In genomic region chr4:124736952-124737351, GRCm38 (mm10) we compare ENCODE assay signal across 27 mouse cellular contexts. TPM values are rescaled to one million over a fixed set of nuclear protein-coding genes. Genes with fewer than 3 reads are reported as not detected.
DNase-seq lines count a peak whose midpoint lies in the region; ATAC-seq and TF ChIP-seq lines count a peak whose summit lies in the region.
"Had no signal": no experiment of that assay in that cellular context is flagged by ENCODE, and none has a peak within 500 bp of the region (broad histone marks: within the 10 kb centered on the region; RNA-seq: fewer than 3 reads in every experiment).

No protein-coding gene starts in this region.

- H3K4me3 ChIP-seq in forebrain, postnatal 0 days (ENCODE audit: low read depth, low read length), result no peak overlapping the region
- H3K4me3 ChIP-seq in forebrain, embryonic 11.5 days (ENCODE audit: low read depth, low read length), result no peak overlapping the region
- no peak overlapping the region for H3K4me3 ChIP-seq in midbrain, embryonic 13.5 days (replicated peaks)
- no peak overlapping the region for H3K4me3 ChIP-seq in midbrain, embryonic 16.5 days (ENCODE audit: low read depth, low read length)
- H3K4me3 ChIP-seq in neural tube, embryonic 13.5 days, result no peak overlapping the region
- no peak overlapping the region for H3K4me3 ChIP-seq in limb, embryonic 10.5 days
- H3K4me3 ChIP-seq in embryonic facial prominence, embryonic 10.5 days, result no peak overlapping the region
- H3K4me3 ChIP-seq: embryonic facial prominence, embryonic 15.5 days; heart, embryonic 13.5 days; left cerebral cortex, adult 2 months; liver, embryonic 12.5 days had no signal

- H3K4me2 ChIP-seq in forebrain, postnatal 0 days (ENCODE audit: low read depth), result no peak overlapping the region
- no peak overlapping the region for H3K4me2 ChIP-seq in forebrain, embryonic 11.5 days (ENCODE audit: low read depth, low read length, severe bottlenecking)
- no peak overlapping the region for H3K4me2 ChIP-seq in midbrain, embryonic 13.5 days (replicated peaks)
- no peak overlapping the region for H3K4me2 ChIP-seq in midbrain, embryonic 16.5 days (ENCODE audit: low read length)
- no peak overlapping the region for H3K4me2 ChIP-seq in neural tube, embryonic 13.5 days
- H3K4me2 ChIP-seq: embryonic facial prominence, embryonic 15.5 days; heart, embryonic 13.5 days; liver, embryonic 12.5 days had no signal

- no peaks in the 10 kb centered on the region for H3K27me3 ChIP-seq in forebrain, postnatal 0 days (ENCODE audit: insufficient read depth, low read length)
- no peaks in the 10 kb centered on the region for H3K27me3 ChIP-seq in forebrain, embryonic 11.5 days (ENCODE audit: control insufficient read depth, insufficient read depth, low read length)
- H3K27me3 ChIP-seq in midbrain, embryonic 13.5 days, result no peaks in the 10 kb centered on the region
- H3K27me3 ChIP-seq in midbrain, embryonic 16.5 days (ENCODE audit: control insufficient read depth, insufficient read depth, low read depth, low read length), result no peaks in the 10 kb centered on the region
- H3K27me3 ChIP-seq in neural tube, embryonic 13.5 days, result no peaks in the 10 kb centered on the region
- no peaks in the 10 kb centered on the region for H3K27me3 ChIP-seq in limb, embryonic 10.5 days (ENCODE audit: low read depth, poor library complexity, severe bottlenecking)
- no peaks in the 10 kb centered on the region for H3K27me3 ChIP-seq in embryonic facial prominence, embryonic 10.5 days (replicated peaks; ENCODE audit: low read depth, poor library complexity, severe bottlenecking)
- H3K27me3 ChIP-seq: embryonic facial prominence, embryonic 15.5 days; heart, embryonic 13.5 days; liver, embryonic 12.5 days; megakaryocyte, embryonic 14.5 days; Patski had no signal

- peak; percentile 31 for DNase-seq in forebrain, postnatal 0 days
- DNase-seq in forebrain, embryonic 11.5 days (ENCODE audit: low spot score), result no peak
- peak; percentile 50 for DNase-seq in brain, adult 2 months (ENCODE audit: low read depth, low spot score)
- DNase-seq in limb, embryonic 10.5 days (ENCODE audit: low spot score), result no peak
- DNase-seq in embryonic facial prominence, embryonic 10.5 days (ENCODE audit: low spot score), result no peak
- DNase-seq: adrenal gland, postnatal 10 days; cerebellum, adult 11-12 months; cerebellum, postnatal 10 days; gastrocnemius, postnatal 10 days; heart, postnatal 10 days; kidney, adult 11 months; kidney, postnatal 14 days; liver, postnatal 0 days; lung, postnatal 36 days; right cerebral cortex, postnatal 25 days; thymus, adult 2 months; thymus, postnatal 36 days had no signal

- no peaks in the 10 kb centered on the region for H3K9me3 ChIP-seq in forebrain, postnatal 0 days (ENCODE audit: low read length)
- H3K9me3 ChIP-seq in forebrain, embryonic 11.5 days (ENCODE audit: control insufficient read depth, low read length), result no peaks in the 10 kb centered on the region
- no peaks in the 10 kb centered on the region for H3K9me3 ChIP-seq in midbrain, embryonic 13.5 days
- H3K9me3 ChIP-seq in midbrain, embryonic 16.5 days (replicated peaks; ENCODE audit: control insufficient read depth, low read length, poor library complexity, severe bottlenecking), result no peaks in the 10 kb centered on the region
- no peaks in the 10 kb centered on the region for H3K9me3 ChIP-seq in neural tube, embryonic 13.5 days
- H3K9me3 ChIP-seq in limb, embryonic 10.5 days (replicated peaks), result no peaks in the 10 kb centered on the region
- H3K9me3 ChIP-seq in embryonic facial prominence, embryonic 10.5 days, result no peaks in the 10 kb centered on the region
- H3K9me3 ChIP-seq: embryonic facial prominence, embryonic 15.5 days; heart, embryonic 13.5 days; liver, embryonic 12.5 days; megakaryocyte, embryonic 14.5 days had no signal

- no peak overlapping the region for H3K9ac ChIP-seq in forebrain, postnatal 0 days
- H3K9ac ChIP-seq in forebrain, embryonic 11.5 days (ENCODE audit: low read length), result no peak overlapping the region
- H3K9ac ChIP-seq in midbrain, embryonic 13.5 days (replicated peaks), result no peak overlapping the region
- H3K9ac ChIP-seq in midbrain, embryonic 16.5 days (ENCODE audit: low read depth, low read length), result no peak overlapping the region
- peak overlapping the region; percentile 27; the same call in 1 of the 2 replicates for H3K9ac ChIP-seq in neural tube, embryonic 13.5 days
- H3K9ac ChIP-seq: embryonic facial prominence, embryonic 15.5 days; heart, embryonic 13.5 days; liver, embryonic 12.5 days; liver, postnatal 0 days had no signal

- no peak overlapping the region for H3K27ac ChIP-seq in forebrain, postnatal 0 days (ENCODE audit: low read depth, low read length)
- H3K27ac ChIP-seq in forebrain, embryonic 11.5 days (ENCODE audit: low read depth, low read length), result no peak overlapping the region
- H3K27ac ChIP-seq in midbrain, embryonic 13.5 days, result 0 out of 2 replicates have a peak overlapping the region, but pooled peaks have one; percentile 3
- no peak overlapping the region; the same call in 1 of the 2 replicates for H3K27ac ChIP-seq in midbrain, embryonic 16.5 days (ENCODE audit: low read length)
- H3K27ac ChIP-seq in neural tube, embryonic 13.5 days (replicated peaks), result peak overlapping the region; percentile 75; the same call in 1 of the 2 replicates
- no peak overlapping the region for H3K27ac ChIP-seq in limb, embryonic 10.5 days
- H3K27ac ChIP-seq in embryonic facial prominence, embryonic 10.5 days (replicated peaks), result no peak overlapping the region
- H3K27ac ChIP-seq: embryonic facial prominence, embryonic 15.5 days; heart, embryonic 13.5 days; left cerebral cortex, adult 2 months; liver, embryonic 12.5 days had no signal

- peaks cover 17% of the 10 kb centered on the region for H3K36me3 ChIP-seq in forebrain, postnatal 0 days (ENCODE audit: insufficient read depth)
- H3K36me3 ChIP-seq in forebrain, embryonic 11.5 days (ENCODE audit: control insufficient read depth, insufficient read depth, low read length), result no peaks in the 10 kb centered on the region
- H3K36me3 ChIP-seq in midbrain, embryonic 13.5 days, result peaks cover 19% of the 10 kb centered on the region
- peaks cover 5% of the 10 kb centered on the region for H3K36me3 ChIP-seq in midbrain, embryonic 16.5 days (ENCODE audit: control insufficient read depth, insufficient read depth, low read length)
- peaks cover 19% of the 10 kb centered on the region for H3K36me3 ChIP-seq in neural tube, embryonic 13.5 days
- H3K36me3 ChIP-seq in limb, embryonic 10.5 days, result peaks cover 29% of the 10 kb centered on the region
- H3K36me3 ChIP-seq in embryonic facial prominence, embryonic 10.5 days (replicated peaks), result peaks cover 28% of the 10 kb centered on the region

- WGBS in forebrain, postnatal 0 days, result 56% methylated on average over 2 of the region's 2 CpGs
- 66% methylated on average over 2 of the region's 2 CpGs for WGBS in forebrain, embryonic 11.5 days
- 39% methylated on average over 2 of the region's 2 CpGs for WGBS in midbrain, embryonic 13.5 days
- 70% methylated on average over 2 of the region's 2 CpGs for WGBS in midbrain, embryonic 16.5 days
- WGBS in neural tube, embryonic 13.5 days, result 47% methylated on average over 2 of the region's 2 CpGs
- 73% methylated on average over 2 of the region's 2 CpGs for WGBS in limb, embryonic 10.5 days
- WGBS in embryonic facial prominence, embryonic 10.5 days, result 79% methylated on average over 2 of the region's 2 CpGs

- no peak for TF ChIP-seq CTCF in forebrain, postnatal 0 days (IDR thresholded peaks at IDR 0.05; ENCODE audit: low read depth)

- peak; percentile 58 for ATAC-seq in forebrain, postnatal 0 days
- ATAC-seq in forebrain, embryonic 11.5 days (replicated peaks; ENCODE audit: low FRiP score), result no peak
- ATAC-seq in midbrain, embryonic 13.5 days, result no peak
- ATAC-seq in midbrain, embryonic 16.5 days, result no peak
- ATAC-seq in neural tube, embryonic 13.5 days (ENCODE audit: low read depth), result no peak
- ATAC-seq: inflammation-experienced regulatory T-cells, adult 6 months; liver, embryonic 12.5 days; liver, postnatal 0 days; Patski had no signal

- H3K4me1 ChIP-seq in forebrain, postnatal 0 days (ENCODE audit: insufficient read depth), result peaks cover under 1% of the 10 kb centered on the region; the same call in 1 of the 2 replicates
- H3K4me1 ChIP-seq in forebrain, embryonic 11.5 days (replicated peaks; ENCODE audit: control insufficient read depth, insufficient read depth, low read length), result peaks cover 2% of the 10 kb centered on the region; the same call in 1 of the 2 replicates
- H3K4me1 ChIP-seq in midbrain, embryonic 13.5 days (replicated peaks), result peaks cover 18% of the 10 kb centered on the region
- peaks cover 3% of the 10 kb centered on the region; the same call in 1 of the 2 replicates for H3K4me1 ChIP-seq in midbrain, embryonic 16.5 days (ENCODE audit: control insufficient read depth, insufficient read depth, low read length)
- H3K4me1 ChIP-seq in neural tube, embryonic 13.5 days (replicated peaks), result peaks cover 23% of the 10 kb centered on the region
- H3K4me1 ChIP-seq in limb, embryonic 10.5 days, result peaks cover 8% of the 10 kb centered on the region
- H3K4me1 ChIP-seq in embryonic facial prominence, embryonic 10.5 days, result peaks cover 11% of the 10 kb centered on the region

RNA-seq across cellular contexts. Expression of gene Inpp5b, which starts 4.7 kb away (rescaled TPM):
- 17.9 and 21.7 TPM in 2 replicates for total RNA-seq in forebrain, postnatal 0 days (2014; rRNA removed)
- 8.0 and 11.2 TPM in 2 replicates for polyA plus RNA-seq in forebrain, postnatal 0 days (2015; fragmentation: Nextera tagmentation; extraction: Ambion mirVana)
- polyA plus RNA-seq in forebrain, embryonic 11.5 days (2014; fragmentation: Nextera tagmentation; extraction: Ambion mirVana), result 34.1 and 36.8 TPM in 2 replicates
- polyA plus RNA-seq in midbrain, embryonic 13.5 days (2015; fragmentation: Nextera tagmentation; extraction: Ambion mirVana), result 25.4 and 30.4 TPM in 2 replicates
- polyA plus RNA-seq in midbrain, embryonic 16.5 days (2015; fragmentation: Nextera tagmentation; extraction: Ambion mirVana), result 24.4 and 26.6 TPM in 2 replicates
- 23.6 and 29.1 TPM in 2 replicates for polyA plus RNA-seq in neural tube, embryonic 13.5 days (2015; fragmentation: Nextera tagmentation; extraction: Ambion mirVana)
- 22.7 and 22.8 TPM in 2 replicates for polyA plus RNA-seq in limb, embryonic 10.5 days (2016; fragmentation: Nextera tagmentation; extraction: Ambion mirVana)
- polyA plus RNA-seq in embryonic facial prominence, embryonic 10.5 days (2016; fragmentation: Nextera tagmentation; extraction: Ambion mirVana), result 25.0 and 25.2 TPM in 2 replicates

RNA-seq across cellular contexts. Expression of gene Sf3a3, which starts 22.4 kb away (rescaled TPM):
- 46.3 and 54.4 TPM in 2 replicates for total RNA-seq in forebrain, postnatal 0 days (2014; rRNA removed)
- polyA plus RNA-seq in forebrain, postnatal 0 days (2015; fragmentation: Nextera tagmentation; extraction: Ambion mirVana), result 68.3 and 84.1 TPM in 2 replicates
- 218 and 220 TPM in 2 replicates for polyA plus RNA-seq in forebrain, embryonic 11.5 days (2014; fragmentation: Nextera tagmentation; extraction: Ambion mirVana)
- polyA plus RNA-seq in midbrain, embryonic 13.5 days (2015; fragmentation: Nextera tagmentation; extraction: Ambion mirVana), result 147 and 153 TPM in 2 replicates
- 98.1 and 106 TPM in 2 replicates for polyA plus RNA-seq in midbrain, embryonic 16.5 days (2015; fragmentation: Nextera tagmentation; extraction: Ambion mirVana)
- 101 and 115 TPM in 2 replicates for polyA plus RNA-seq in neural tube, embryonic 13.5 days (2015; fragmentation: Nextera tagmentation; extraction: Ambion mirVana)
- 270 and 284 TPM in 2 replicates for polyA plus RNA-seq in limb, embryonic 10.5 days (2016; fragmentation: Nextera tagmentation; extraction: Ambion mirVana)
- 265 and 267 TPM in 2 replicates for polyA plus RNA-seq in embryonic facial prominence, embryonic 10.5 days (2016; fragmentation: Nextera tagmentation; extraction: Ambion mirVana)

RNA-seq across cellular contexts. Expression of gene Fhl3, which starts 36.5 kb away (rescaled TPM):
- total RNA-seq in forebrain, postnatal 0 days (2014; rRNA removed), result 2.5 and 3.0 TPM in 2 replicates
- 1.4 and 2.0 TPM in 2 replicates for polyA plus RNA-seq in forebrain, postnatal 0 days (2015; fragmentation: Nextera tagmentation; extraction: Ambion mirVana)
- polyA plus RNA-seq in forebrain, embryonic 11.5 days (2014; fragmentation: Nextera tagmentation; extraction: Ambion mirVana), result 5.5 and 6.4 TPM in 2 replicates
- 2.8 and 3.0 TPM in 2 replicates for polyA plus RNA-seq in midbrain, embryonic 13.5 days (2015; fragmentation: Nextera tagmentation; extraction: Ambion mirVana)
- polyA plus RNA-seq in midbrain, embryonic 16.5 days (2015; fragmentation: Nextera tagmentation; extraction: Ambion mirVana), result 1.5 and 1.7 TPM in 2 replicates
- 2.6 and 2.9 TPM in 2 replicates for polyA plus RNA-seq in neural tube, embryonic 13.5 days (2015; fragmentation: Nextera tagmentation; extraction: Ambion mirVana)
- 7.7 and 10.1 TPM in 2 replicates for polyA plus RNA-seq in limb, embryonic 10.5 days (2016; fragmentation: Nextera tagmentation; extraction: Ambion mirVana)
- 10.8 and 15.5 TPM in 2 replicates for polyA plus RNA-seq in embryonic facial prominence, embryonic 10.5 days (2016; fragmentation: Nextera tagmentation; extraction: Ambion mirVana)

RNA-seq across cellular contexts. Expression of gene Utp11, which starts 43.6 kb away (rescaled TPM):
- total RNA-seq in forebrain, postnatal 0 days (2014; rRNA removed), result 14.2 and 16.2 TPM in 2 replicates
- 30.9 and 33.0 TPM in 2 replicates for polyA plus RNA-seq in forebrain, postnatal 0 days (2015; fragmentation: Nextera tagmentation; extraction: Ambion mirVana)
- 55.3 and 63.2 TPM in 2 replicates for polyA plus RNA-seq in forebrain, embryonic 11.5 days (2014; fragmentation: Nextera tagmentation; extraction: Ambion mirVana)
- 48.3 and 51.1 TPM in 2 replicates for polyA plus RNA-seq in midbrain, embryonic 13.5 days (2015; fragmentation: Nextera tagmentation; extraction: Ambion mirVana)
- 39.8 and 43.8 TPM in 2 replicates for polyA plus RNA-seq in midbrain, embryonic 16.5 days (2015; fragmentation: Nextera tagmentation; extraction: Ambion mirVana)
- polyA plus RNA-seq in neural tube, embryonic 13.5 days (2015; fragmentation: Nextera tagmentation; extraction: Ambion mirVana), result 49.2 and 54.2 TPM in 2 replicates
- polyA plus RNA-seq in limb, embryonic 10.5 days (2016; fragmentation: Nextera tagmentation; extraction: Ambion mirVana), result 73.9 and 77.2 TPM in 2 replicates
- 70.8 and 78.6 TPM in 2 replicates for polyA plus RNA-seq in embryonic facial prominence, embryonic 10.5 days (2016; fragmentation: Nextera tagmentation; extraction: Ambion mirVana)

Comparison
In these comparisons a context has a peak if more than half of its experiments do, and no peak if none do; other contexts are left out.
1. DNase-seq: peak in forebrain, postnatal 0 days (single experiment) and brain, adult 2 months (single experiment); none in forebrain, embryonic 11.5 days (single experiment), limb, embryonic 10.5 days (single experiment) and embryonic facial prominence, embryonic 10.5 days (single experiment).
2. H3K27ac ChIP-seq: peak in midbrain, embryonic 13.5 days (single experiment) and neural tube, embryonic 13.5 days (single experiment); none in forebrain, postnatal 0 days (single experiment), forebrain, embryonic 11.5 days (single experiment), midbrain, embryonic 16.5 days (single experiment), limb, embryonic 10.5 days (single experiment) and embryonic facial prominence, embryonic 10.5 days (single experiment).